Mouse (Mus musculus): Measurements from ENCODE around the gene Shq1.

GRCm38 (mm10) chr6:100676461-100676860, 5.5 kb upstream of the Shq1 start:
- TF ChIP-seq CTCF (IDR thresholded peaks at IDR 0.05; ENCODE audit: control insufficient read depth, insufficient read depth, insufficient read length) (no peak), CEBPB (IDR thresholded peaks at IDR 0.05; ENCODE audit: low read depth) (no peak), USF1 (IDR thresholded peaks at IDR 0.05; ENCODE audit: low read depth) (no peak), MAX (IDR thresholded peaks at IDR 0.05) (no peak), MYOG (IDR thresholded peaks at IDR 0.05; ENCODE audit: control insufficient read depth, extremely low read depth, insufficient read length) (no peak), FOSL1 (IDR thresholded peaks at IDR 0.05; ENCODE audit: insufficient read depth, low read length, poor library complexity, severe bottlenecking) (no peak)

Measured in C2C12 (cell line).